Mouse (Mus musculus) hindbrain, embryonic 14.5 days (tissue): Measurements from ENCODE around the gene Tmem50b. TPM values are rescaled to one million over a fixed set of nuclear protein-coding genes. Genes with fewer than 3 reads are reported as not detected.
"Not testable (repeated sequence)": the region's sequence is repeated elsewhere in the genome, so short reads cannot be mapped to it uniquely, and the experiment has no call there.

Source experiments
- ATAC-seq: fragments of 200-750 bp; cut with Nextera tagmentation; 2 replicates; pipeline ENCODE4 v1.8.0; 2017; ENCODE audit warnings: moderate number of reproducible peaks, mild to moderate bottlenecking, moderate TSS enrichment, moderate library complexity; ENCODE audit not compliant: low FRiP score
- DNase-seq: peaks from one replicate; pipeline ENCODE4 v3.0.0-alpha.2; 2015; ENCODE audit warnings: low spot score
- H3K27ac ChIP-seq: fragments of 300-500 bp; sonication (generic); 2 replicates; pipeline ENCODE4 v1.5.1; 2014; ENCODE audit warnings: mild to moderate bottlenecking, moderate library complexity
- H3K27me3 ChIP-seq: fragments of 300-500 bp; sonication (generic); 2 replicates; pipeline ENCODE4 v1.6.1; 2014; ENCODE audit warnings: mild to moderate bottlenecking, low read length, mixed read lengths; ENCODE audit not compliant: control insufficient read depth, insufficient read depth
- H3K36me3 ChIP-seq: fragments of 300-500 bp; sonication (generic); replicated peaks from 2 replicates; pipeline ENCODE4 v1.6.1; 2014; ENCODE audit not compliant: control insufficient read depth, insufficient read depth
- H3K4me1 ChIP-seq: fragments of 300-500 bp; sonication (generic); replicated peaks from 2 replicates; pipeline ENCODE4 v1.6.1; 2014; ENCODE audit warnings: antibody characterized with exemption, low read length, mixed read lengths; ENCODE audit not compliant: control insufficient read depth, insufficient read depth
- H3K4me2 ChIP-seq: fragments of 300-500 bp; sonication (generic); replicated peaks from 2 replicates; pipeline ENCODE4 v1.6.1; 2014; ENCODE audit warnings: mild to moderate bottlenecking, moderate library complexity
- H3K4me3 ChIP-seq: fragments of 300-500 bp; sonication (generic); replicated peaks from 2 replicates; pipeline ENCODE4 v1.5.1; 2014; ENCODE audit warnings: mild to moderate bottlenecking, low read length
- H3K9ac ChIP-seq: fragments of 300-500 bp; sonication (generic); 2 replicates; pipeline ENCODE4 v1.6.1; 2014
- H3K9me3 ChIP-seq: fragments of 300-500 bp; sonication (generic); 2 replicates; pipeline ENCODE4 v1.6.1; 2016; ENCODE audit warnings: low read length; ENCODE audit not compliant: control insufficient read depth
- WGBS: fragments of 180-500 bp; shearing (Covaris S2); extraction: QIAGEN DNeasy Blood & Tissue Kit; methylation state at CpG from one replicate; pipeline ENCODE4 v1.1.7; 2014; 5-methylcytosine and 5-hydroxymethylcytosine counted together
- polyA plus RNA-seq: library from polyadenylated mRNA; unstranded; fragments of >200 nt; fragmentation: Nextera tagmentation; extraction: Ambion mirVana; gene quantifications from 2 replicates; pipeline ENCODE4 v1.2.1, GENCODE M21; 2014

Tmem50b gene
- 106 and 127 TPM in 2 replicates for polyA plus RNA-seq

- peak within 1 kb of the TSS; percentile 76 for H3K27ac ChIP-seq
- peaks cover 7% of the 10 kb centered on the region for H3K4me1 ChIP-seq
- peak within 1 kb of the TSS; percentile 79 for H3K4me2 ChIP-seq
- H3K4me3 ChIP-seq: peak within 1 kb of the TSS; percentile 91
- no peaks in the 10 kb centered on the region for H3K36me3 ChIP-seq
- no peaks in the 10 kb centered on the region for H3K9me3 ChIP-seq
- peaks cover 15% of the 10 kb centered on the region for H3K27me3 ChIP-seq
- peak; percentile 95 for DNase-seq
- 0% methylated on average over 34 of the region's 34 CpGs for WGBS
- ATAC-seq: peak; percentile 98
- peak within 1 kb of the TSS; percentile 84 for H3K9ac ChIP-seq
Observed at GRCm38 (mm10) chr16:91597672-91598010, at the start of gene Tmem50b. Tmem50b (minus strand) TSS chr16:91597800.

GRCm38 (mm10) chr16:91646681-91647419 is 49.2 kb upstream of the Tmem50b start, which contains the start of gene Gart:
Gart (minus strand) TSS chr16:91646952.
- ATAC-seq: peak; percentile 91
- WGBS: under 1% methylated on average over 59 of the region's 59 CpGs

GRCm38 (mm10) chr16:91645995-91646602 is 48.5 kb upstream of the Tmem50b start:
- peak overlapping the region; percentile 96 for H3K4me2 ChIP-seq
- ATAC-seq: no peak
- peaks cover 28% of the 10 kb centered on the region for H3K36me3 ChIP-seq
- no peaks in the 10 kb centered on the region for H3K9me3 ChIP-seq
- 3% methylated on average over 11 of the region's 11 CpGs for WGBS
- H3K4me1 ChIP-seq: peaks cover 14% of the 10 kb centered on the region
- H3K27me3 ChIP-seq: no peaks in the 10 kb centered on the region
- no peak for DNase-seq
- peak overlapping the region; percentile 65 for H3K4me3 ChIP-seq
- H3K27ac ChIP-seq: peak overlapping the region; percentile 98
- peak overlapping the region; percentile 88 for H3K9ac ChIP-seq

More at GRCm38 (mm10) chr16:91646681-91647419, 49.2 kb upstream of the Tmem50b start, which contains the start of gene Gart:
- peak within 1 kb of the TSS; percentile 96 for H3K4me2 ChIP-seq
- peaks cover 15% of the 10 kb centered on the region for H3K4me1 ChIP-seq
- peak within 1 kb of the TSS; percentile 65 for H3K4me3 ChIP-seq
- H3K9ac ChIP-seq: peak within 1 kb of the TSS; percentile 88
- peaks cover 26% of the 10 kb centered on the region for H3K36me3 ChIP-seq
- no peaks in the 10 kb centered on the region for H3K9me3 ChIP-seq
- H3K27me3 ChIP-seq: no peaks in the 10 kb centered on the region
- peak within 1 kb of the TSS; percentile 98 for H3K27ac ChIP-seq
- DNase-seq: peak; percentile 84

- not testable (repeated sequence) for DNase-seq, H3K4me1 ChIP-seq, H3K27ac ChIP-seq, ATAC-seq, H3K4me3 ChIP-seq, H3K4me2 ChIP-seq, H3K27me3 ChIP-seq, H3K9me3 ChIP-seq, H3K9ac ChIP-seq
- H3K36me3 ChIP-seq: peaks cover 29% of the 10 kb centered on the region
- WGBS: no CpG with 5 or more reads among the region's 2 CpGs
Observed at GRCm38 (mm10) chr16:91645420-91645819, 47.8 kb upstream of the Tmem50b start.

GRCm38 (mm10) chr16:91644901-91645300 is 47.3 kb upstream of the Tmem50b start:
- H3K9ac ChIP-seq: no peak overlapping the region
- H3K27me3 ChIP-seq: no peaks in the 10 kb centered on the region
- H3K9me3 ChIP-seq: no peaks in the 10 kb centered on the region
- WGBS: 84% methylated on average over 2 of the region's 2 CpGs
- no peak for DNase-seq
- ATAC-seq: no peak
- H3K27ac ChIP-seq: no peak overlapping the region
- H3K36me3 ChIP-seq: peaks cover 35% of the 10 kb centered on the region
- H3K4me1 ChIP-seq: peaks cover 7% of the 10 kb centered on the region
- no peak overlapping the region for H3K4me2 ChIP-seq
- no peak overlapping the region for H3K4me3 ChIP-seq

- Histone ChIP-seq H3K27me3 (no peaks in the 10 kb centered on the region), H3K27ac (no peak overlapping the region), H3K9me3 (no peaks in the 10 kb centered on the region), H3K4me1 (no peaks in the 10 kb centered on the region), H3K36me3 (peaks cover 82% of the 10 kb centered on the region), H3K4me3 (no peak overlapping the region), H3K4me2 (no peak overlapping the region), H3K9ac (no peak overlapping the region)
- WGBS: 96% methylated on average over 8 of the region's 8 CpGs
- DNase-seq: no peak
- ATAC-seq: no peak
Observed at GRCm38 (mm10) chr16:91640171-91640570, 42.6 kb upstream of the Tmem50b start.

GRCm38 (mm10) chr16:91639636-91640035 is 42.0 kb upstream of the Tmem50b start:
- H3K4me1 ChIP-seq: no peaks in the 10 kb centered on the region
- H3K27me3 ChIP-seq: no peaks in the 10 kb centered on the region
- H3K4me3 ChIP-seq: no peak overlapping the region
- whole genome bisulfite sequencing: 98% methylated on average over 2 of the region's 2 CpGs
- DNase-seq (no peak), ATAC-seq (no peak)
- no peak overlapping the region for H3K27ac ChIP-seq
- no peaks in the 10 kb centered on the region for H3K9me3 ChIP-seq
- no peak overlapping the region for H3K4me2 ChIP-seq
- no peak overlapping the region for H3K9ac ChIP-seq
- H3K36me3 ChIP-seq: peaks cover 87% of the 10 kb centered on the region

- Histone ChIP-seq H3K9ac (no peak overlapping the region), H3K27ac (no peak overlapping the region), H3K4me1 (no peaks in the 10 kb centered on the region), H3K27me3 (no peaks in the 10 kb centered on the region), H3K9me3 (no peaks in the 10 kb centered on the region), H3K4me3 (no peak overlapping the region), H3K4me2 (no peak overlapping the region), H3K36me3 (peaks cover 90% of the 10 kb centered on the region)
- ATAC-seq (no peak), DNase-seq (no peak)
- WGBS: 92% methylated on average over 5 of the region's 5 CpGs
Observed at GRCm38 (mm10) chr16:91639161-91639560, 41.6 kb upstream of the Tmem50b start.

GRCm38 (mm10) chr16:91633641-91634040 is 36.0 kb upstream of the Tmem50b start:
- Histone ChIP-seq H3K36me3 (peaks cover 90% of the 10 kb centered on the region), H3K27me3 (no peaks in the 10 kb centered on the region), H3K4me1 (no peaks in the 10 kb centered on the region), H3K27ac (no peak overlapping the region), H3K9me3 (no peaks in the 10 kb centered on the region), H3K4me2 (no peak overlapping the region), H3K4me3 (no peak overlapping the region), H3K9ac (no peak overlapping the region)
- no peak for DNase-seq
- ATAC-seq: no peak
- 93% methylated on average over 12 of the region's 12 CpGs for WGBS
